Mouse (Mus musculus): Measurements from ENCODE around the gene Gm9736. TPM values are rescaled to one million over a fixed set of nuclear protein-coding genes. Genes with fewer than 3 reads are reported as not detected.
"Not testable (repeated sequence)": the region's sequence is repeated elsewhere in the genome, so short reads cannot be mapped to it uniquely, and the experiment has no call there.

Gene Gm9736
- polyA plus RNA-seq, 1 experiment from 2014 or later, result not detected

- Histone ChIP-seq H3K4me1 (no peaks in the 10 kb centered on the region), H3K36me3 (no peaks in the 10 kb centered on the region), H3K9me3 (replicated peaks) (no peaks in the 10 kb centered on the region; the same call in 1 of the 2 replicates), H3K4me3 (no peak overlapping the region), H3K27me3 (ENCODE audit: low read depth, poor library complexity, severe bottlenecking) (no peaks in the 10 kb centered on the region), H3K27ac (replicated peaks) (no peak overlapping the region)
- WGBS, result 79% methylated on average over 4 of the region's 4 CpGs
- no peak for DNase-seq (ENCODE audit: low spot score)
Measured at GRCm38 (mm10) chr10:77713734-77714133, 37.4 kb downstream of the Gm9736 start.

- not testable (repeated sequence) for DNase-seq (ENCODE audit: low spot score); H3K4me1 ChIP-seq; H3K9me3 ChIP-seq (replicated peaks); H3K27ac ChIP-seq (replicated peaks); H3K36me3 ChIP-seq; H3K27me3 ChIP-seq (ENCODE audit: low read depth, poor library complexity, severe bottlenecking); H3K4me3 ChIP-seq
Measured at GRCm38 (mm10) chr10:77711157-77711556, 40.0 kb downstream of the Gm9736 start, which contains the start of gene Gm10024. Gene Gm10024 (plus strand): TSS chr10:77711457.

GRCm38 (mm10) chr10:77709831-77710230 lies 41.3 kb downstream of the Gm9736 start:
- Histone ChIP-seq H3K27ac (replicated peaks) (no peak overlapping the region), H3K4me1 (no peaks in the 10 kb centered on the region), H3K36me3 (no peaks in the 10 kb centered on the region), H3K9me3 (replicated peaks) (peaks cover 22% of the 10 kb centered on the region; the same call in 1 of the 2 replicates), H3K27me3 (ENCODE audit: low read depth, poor library complexity, severe bottlenecking) (no peaks in the 10 kb centered on the region), H3K4me3 (no peak overlapping the region)
- WGBS, result 82% methylated on average over 3 of the region's 3 CpGs
- no peak for DNase-seq (ENCODE audit: low spot score)

GRCm38 (mm10) chr10:77706326-77706725 lies 44.8 kb downstream of the Gm9736 start, which contains the start of gene Gm10272:
Gene Gm10272 (plus strand): TSS chr10:77706626.
- no peak within 1 kb of the TSS for H3K4me3 ChIP-seq
- no peak within 1 kb of the TSS for H3K27ac ChIP-seq (replicated peaks)
- no peaks in the 10 kb centered on the region for H3K4me1 ChIP-seq
- WGBS, result 89% methylated on average over 1 of the region's 1 CpGs
- peaks cover 29% of the 10 kb centered on the region for H3K9me3 ChIP-seq (replicated peaks)
- no peak for DNase-seq (ENCODE audit: low spot score)
- H3K27me3 ChIP-seq (ENCODE audit: low read depth, poor library complexity, severe bottlenecking), result no peaks in the 10 kb centered on the region
- no peaks in the 10 kb centered on the region for H3K36me3 ChIP-seq

Other genes starting within 250 kb of the Gm9736 start
- gene Fam207a, start 235.6 kb downstream of the Gm9736 start, polyA plus RNA-seq (2016; fragmentation: Nextera tagmentation; extraction: Ambion mirVana), result 42.3 and 45.2 TPM in 2 replicates
- gene Itgb2, start 221.1 kb downstream of the Gm9736 start, polyA plus RNA-seq (2016; fragmentation: Nextera tagmentation; extraction: Ambion mirVana), result 0.84 and 1.2 TPM in 2 replicates
- gene Pttg1ip, start 169.6 kb downstream of the Gm9736 start, polyA plus RNA-seq (2016; fragmentation: Nextera tagmentation; extraction: Ambion mirVana), result 67.0 and 69.9 TPM in 2 replicates
- gene Sumo3, start 145.3 kb downstream of the Gm9736 start, polyA plus RNA-seq (2016; fragmentation: Nextera tagmentation; extraction: Ambion mirVana), result 403 and 425 TPM in 2 replicates
- 2.2 and 2.4 TPM in 2 replicates for gene Gm49325, start 145.2 kb downstream of the Gm9736 start, polyA plus RNA-seq (2016; fragmentation: Nextera tagmentation; extraction: Ambion mirVana)
- gene Ube2g2, start 129.1 kb downstream of the Gm9736 start, polyA plus RNA-seq (2016; fragmentation: Nextera tagmentation; extraction: Ambion mirVana), result 104 and 107 TPM in 2 replicates
- 0.84 and 0.97 TPM in 2 replicates for gene Tspear, start 64.8 kb downstream of the Gm9736 start, polyA plus RNA-seq (2016; fragmentation: Nextera tagmentation; extraction: Ambion mirVana)
- not detected in 2 replicates for gene Gm19402, start 60.6 kb downstream of the Gm9736 start, polyA plus RNA-seq (2016; fragmentation: Nextera tagmentation; extraction: Ambion mirVana)
- not detected in 2 replicates for gene Gm9508, start 54.1 kb downstream of the Gm9736 start, polyA plus RNA-seq (2016; fragmentation: Nextera tagmentation; extraction: Ambion mirVana)
- gene Gm10272, start 44.7 kb downstream of the Gm9736 start, polyA plus RNA-seq (2016; fragmentation: Nextera tagmentation; extraction: Ambion mirVana), result not detected in 2 replicates
- not detected in 2 replicates for gene Gm10024, start 39.9 kb downstream of the Gm9736 start, polyA plus RNA-seq (2016; fragmentation: Nextera tagmentation; extraction: Ambion mirVana)
- gene Gm10142, start 35.5 kb downstream of the Gm9736 start, polyA plus RNA-seq (2016; fragmentation: Nextera tagmentation; extraction: Ambion mirVana), result not detected in 2 replicates
- gene Krtap12-1, start 30.8 kb downstream of the Gm9736 start, polyA plus RNA-seq (2016; fragmentation: Nextera tagmentation; extraction: Ambion mirVana), result not detected in 2 replicates
- gene Gm10100, start 24.9 kb downstream of the Gm9736 start, polyA plus RNA-seq (2016; fragmentation: Nextera tagmentation; extraction: Ambion mirVana), result not detected in 2 replicates
- not detected in 2 replicates for gene Gm18596, start 8.7 kb downstream of the Gm9736 start, polyA plus RNA-seq (2016; fragmentation: Nextera tagmentation; extraction: Ambion mirVana)
- not detected in 2 replicates for gene Gm3233, start 8.3 kb upstream of the Gm9736 start, polyA plus RNA-seq (2016; fragmentation: Nextera tagmentation; extraction: Ambion mirVana)
- gene Gm3238, start 20.0 kb upstream of the Gm9736 start, polyA plus RNA-seq (2016; fragmentation: Nextera tagmentation; extraction: Ambion mirVana), result not detected in 2 replicates
- not detected in 2 replicates for gene Gm7138, start 25.6 kb upstream of the Gm9736 start, polyA plus RNA-seq (2016; fragmentation: Nextera tagmentation; extraction: Ambion mirVana)
- not detected in 2 replicates for gene Gm3250, start 31.2 kb upstream of the Gm9736 start, polyA plus RNA-seq (2016; fragmentation: Nextera tagmentation; extraction: Ambion mirVana)
- not detected in 2 replicates for gene Gm7137, start 36.8 kb upstream of the Gm9736 start, polyA plus RNA-seq (2016; fragmentation: Nextera tagmentation; extraction: Ambion mirVana)
- not detected in 2 replicates for gene Gm9639, start 43.7 kb upstream of the Gm9736 start, polyA plus RNA-seq (2016; fragmentation: Nextera tagmentation; extraction: Ambion mirVana)
- gene Gm19668, start 47.8 kb upstream of the Gm9736 start, polyA plus RNA-seq (2016; fragmentation: Nextera tagmentation; extraction: Ambion mirVana), result not detected in 2 replicates
- not detected in 2 replicates for gene Gm9507, start 60.5 kb upstream of the Gm9736 start, polyA plus RNA-seq (2016; fragmentation: Nextera tagmentation; extraction: Ambion mirVana)
- not detected in 2 replicates for gene Gm2696, start 63.3 kb upstream of the Gm9736 start, polyA plus RNA-seq (2016; fragmentation: Nextera tagmentation; extraction: Ambion mirVana)
- gene Krtap10-4, start 75.7 kb upstream of the Gm9736 start, polyA plus RNA-seq (2016; fragmentation: Nextera tagmentation; extraction: Ambion mirVana), result not detected in 2 replicates
- gene Krtap10-10, start 84.6 kb upstream of the Gm9736 start, polyA plus RNA-seq (2016; fragmentation: Nextera tagmentation; extraction: Ambion mirVana), result not detected in 2 replicates
- gene Gm36176, start 95.4 kb upstream of the Gm9736 start, polyA plus RNA-seq (2016; fragmentation: Nextera tagmentation; extraction: Ambion mirVana), result not detected in 2 replicates
- gene Gm10318, start 101.5 kb upstream of the Gm9736 start, polyA plus RNA-seq (2016; fragmentation: Nextera tagmentation; extraction: Ambion mirVana), result not detected in 2 replicates
- not detected in 2 replicates for gene Gm3285, start 110.6 kb upstream of the Gm9736 start, polyA plus RNA-seq (2016; fragmentation: Nextera tagmentation; extraction: Ambion mirVana)
- gene Lrrc3, start 151.2 kb upstream of the Gm9736 start, polyA plus RNA-seq (2016; fragmentation: Nextera tagmentation; extraction: Ambion mirVana), result 2.3 and 3.2 TPM in 2 replicates
- gene Trpm2, start 219.2 kb upstream of the Gm9736 start, polyA plus RNA-seq (2016; fragmentation: Nextera tagmentation; extraction: Ambion mirVana), result 0.84 and 0.88 TPM in 2 replicates
- gene 1810043G02Rik, start 227.2 kb upstream of the Gm9736 start, polyA plus RNA-seq (2016; fragmentation: Nextera tagmentation; extraction: Ambion mirVana), result 39.6 and 39.8 TPM in 2 replicates